Mouse (Mus musculus) limb, embryonic 15.5 days (tissue): ENCODE measurements around the gene Abca7. TPM values are rescaled to one million over a fixed set of nuclear protein-coding genes. Genes with fewer than 3 reads are reported as not detected.

Experiments used
- polyA plus RNA-seq: library from polyadenylated mRNA; unstranded; fragments of >200 nt; fragmentation: Nextera tagmentation; extraction: Ambion mirVana; gene quantifications from 2 replicates; pipeline ENCODE4 v1.2.1, GENCODE M21; 2015

Gene Abca7
- polyA plus RNA-seq, 1 experiment from 2014 or later = 3.4 TPM

Other genes starting within 250 kb of the Abca7 start
- 35.8 and 41.5 TPM in 2 replicates for gene Polrmt, start 249.9 kb upstream of the Abca7 start, polyA plus RNA-seq
- gene Fgf22, start 241.4 kb upstream of the Abca7 start, polyA plus RNA-seq = 0.95 and 2.2 TPM in 2 replicates
- gene Rnf126, start 229.5 kb upstream of the Abca7 start, polyA plus RNA-seq = 93.2 and 104 TPM in 2 replicates
- gene Fstl3, start 219.2 kb upstream of the Abca7 start, polyA plus RNA-seq = 21.2 and 22.2 TPM in 2 replicates
- 0.10 and 0.12 TPM in 2 replicates for gene Prss57, start 205.5 kb upstream of the Abca7 start, polyA plus RNA-seq
- 79.9 and 84.8 TPM in 2 replicates for gene Palm, start 202.9 kb upstream of the Abca7 start, polyA plus RNA-seq
- gene Misp, start 175.5 kb upstream of the Abca7 start, polyA plus RNA-seq = 0.56 and 1.6 TPM in 2 replicates
- 301 and 303 TPM in 2 replicates for gene Ptbp1, start 142.1 kb upstream of the Abca7 start, polyA plus RNA-seq
- gene Prtn3, start 122.0 kb upstream of the Abca7 start, polyA plus RNA-seq = 3.7 and 5.1 TPM in 2 replicates
- 53.0 and 60.1 TPM in 2 replicates for gene Plppr3, start 121.9 kb upstream of the Abca7 start, polyA plus RNA-seq
- 0.36 and 0.40 TPM in 2 replicates for gene Elane, start 110.2 kb upstream of the Abca7 start, polyA plus RNA-seq
- 0.27 TPM in 1 of 2 replicates, not detected in the other for gene Cfd, start 105.6 kb upstream of the Abca7 start, polyA plus RNA-seq
- gene Med16, start 87.6 kb upstream of the Abca7 start, polyA plus RNA-seq = 35.4 and 37.7 TPM in 2 replicates
- gene Gm26602, start 85.6 kb upstream of the Abca7 start, polyA plus RNA-seq = not detected in 2 replicates
- 1.0 and 1.2 TPM in 2 replicates for gene Kiss1r, start 79.5 kb upstream of the Abca7 start, polyA plus RNA-seq
- 159 and 161 TPM in 2 replicates for gene R3hdm4, start 75.3 kb upstream of the Abca7 start, polyA plus RNA-seq
- 5.7 and 7.4 TPM in 2 replicates for gene Arid3a, start 69.5 kb upstream of the Abca7 start, polyA plus RNA-seq
- 81.7 and 83.6 TPM in 2 replicates for gene Wdr18, start 36.3 kb upstream of the Abca7 start, polyA plus RNA-seq
- 0.40 and 0.64 TPM in 2 replicates for gene Grin3b, start 25.8 kb upstream of the Abca7 start, polyA plus RNA-seq
- 19.3 and 20.1 TPM in 2 replicates for gene Tmem259, start 12.2 kb upstream of the Abca7 start, polyA plus RNA-seq
- 264 and 270 TPM in 2 replicates for gene Cnn2, start 7.9 kb upstream of the Abca7 start, polyA plus RNA-seq
- gene Arhgap45, start 20.2 kb downstream of the Abca7 start, polyA plus RNA-seq = 5.3 and 6.4 TPM in 2 replicates
- 213 and 217 TPM in 2 replicates for gene Polr2e, start 43.3 kb downstream of the Abca7 start, polyA plus RNA-seq
- 432 and 471 TPM in 2 replicates for gene Gpx4, start 50.7 kb downstream of the Abca7 start, polyA plus RNA-seq
- 19.7 and 19.8 TPM in 2 replicates for gene Sbno2, start 109.1 kb downstream of the Abca7 start, polyA plus RNA-seq
- 15.2 and 16.6 TPM in 2 replicates for gene Stk11, start 119.3 kb downstream of the Abca7 start, polyA plus RNA-seq
- 494 and 537 TPM in 2 replicates for gene Atp5d, start 142.1 kb downstream of the Abca7 start, polyA plus RNA-seq
- gene Cbarp, start 144.3 kb downstream of the Abca7 start, polyA plus RNA-seq = 5.9 and 6.8 TPM in 2 replicates
- 13.4 and 14.0 TPM in 2 replicates for gene Midn, start 151.8 kb downstream of the Abca7 start, polyA plus RNA-seq
- gene Cirbp, start 169.5 kb downstream of the Abca7 start, polyA plus RNA-seq = 102 and 103 TPM in 2 replicates
- 12.8 and 13.3 TPM in 2 replicates for gene 1600002K03Rik, start 176.4 kb downstream of the Abca7 start, polyA plus RNA-seq
- 27.0 and 29.3 TPM in 2 replicates for gene Efna2, start 183.0 kb downstream of the Abca7 start, polyA plus RNA-seq
- gene Mum1, start 229.9 kb downstream of the Abca7 start, polyA plus RNA-seq = 66.1 and 67.6 TPM in 2 replicates